Mouse (Mus musculus): ENCODE results near the gene Btbd8. TPM values are rescaled to one million over a fixed set of nuclear protein-coding genes. Genes with fewer than 3 reads are reported as not detected.

Gene Btbd8
- 4.0 and 4.2 TPM in 2 replicates for polyA plus RNA-seq (2016; fragmentation: Nextera tagmentation; extraction: Ambion mirVana)

GRCm38 (mm10) chr5:107437464-107438281, at the start of gene Btbd8:
TSS of gene Btbd8 (plus strand) at chr5:107437997.
- under 1% methylated on average over 51 of the region's 51 CpGs for WGBS
- Histone ChIP-seq H3K27me3 (ENCODE audit: poor library complexity, severe bottlenecking) (no peaks in the 10 kb centered on the region), H3K9me3 (no peaks in the 10 kb centered on the region), H3K4me3 (peak within 1 kb of the TSS; percentile 89), H3K4me1 (peaks cover 16% of the 10 kb centered on the region), H3K27ac (peak within 1 kb of the TSS; percentile 98), H3K36me3 (replicated peaks) (no peaks in the 10 kb centered on the region)
- peak; percentile 95 for DNase-seq (ENCODE audit: extremely low spot score, low spot score)

GRCm38 (mm10) chr5:107389373-107389772, 48.4 kb upstream of the Btbd8 start:
- H3K27me3 ChIP-seq (ENCODE audit: poor library complexity, severe bottlenecking) = no peaks in the 10 kb centered on the region
- WGBS = 97% methylated on average over 2 of the region's 2 CpGs
- DNase-seq (ENCODE audit: extremely low spot score, low spot score) = no peak
- H3K9me3 ChIP-seq = no peaks in the 10 kb centered on the region
- no peaks in the 10 kb centered on the region for H3K4me1 ChIP-seq
- H3K4me3 ChIP-seq = no peak overlapping the region
- no peak overlapping the region for H3K27ac ChIP-seq
- H3K36me3 ChIP-seq (replicated peaks) = no peaks in the 10 kb centered on the region

- no peak overlapping the region for H3K27ac ChIP-seq
- 69% methylated on average over 2 of the region's 2 CpGs for WGBS
- DNase-seq (ENCODE audit: extremely low spot score, low spot score) = no peak
- H3K4me3 ChIP-seq = no peak overlapping the region
- H3K36me3 ChIP-seq (replicated peaks) = no peaks in the 10 kb centered on the region
- no peaks in the 10 kb centered on the region for H3K4me1 ChIP-seq
- H3K27me3 ChIP-seq (ENCODE audit: poor library complexity, severe bottlenecking) = no peaks in the 10 kb centered on the region
- peaks cover 3% of the 10 kb centered on the region; the same call in 1 of the 2 replicates for H3K9me3 ChIP-seq
Observed at GRCm38 (mm10) chr5:107394437-107394836, 43.4 kb upstream of the Btbd8 start.

GRCm38 (mm10) chr5:107402436-107402835, 35.4 kb upstream of the Btbd8 start, which contains the start of gene Ephx4:
TSS of gene Ephx4 (plus strand) at chr5:107402736.
- Histone ChIP-seq H3K27me3 (ENCODE audit: poor library complexity, severe bottlenecking) (peaks cover 54% of the 10 kb centered on the region), H3K27ac (peak within 1 kb of the TSS; percentile 82), H3K4me1 (peaks cover 22% of the 10 kb centered on the region), H3K36me3 (replicated peaks) (no peaks in the 10 kb centered on the region), H3K4me3 (peak within 1 kb of the TSS; percentile 68), H3K9me3 (peaks cover 3% of the 10 kb centered on the region; the same call in 1 of the 2 replicates)
- WGBS = 18% methylated on average over 5 of the region's 5 CpGs
- no peak for DNase-seq (ENCODE audit: extremely low spot score, low spot score)

GRCm38 (mm10) chr5:107403011-107403946, 34.5 kb upstream of the Btbd8 start:
- peak; percentile 47 for DNase-seq (ENCODE audit: extremely low spot score, low spot score)
- peak overlapping the region; percentile 82 for H3K27ac ChIP-seq
- H3K4me1 ChIP-seq = peaks cover 22% of the 10 kb centered on the region
- no peaks in the 10 kb centered on the region for H3K36me3 ChIP-seq (replicated peaks)
- peaks cover 54% of the 10 kb centered on the region for H3K27me3 ChIP-seq (ENCODE audit: poor library complexity, severe bottlenecking)
- WGBS = under 1% methylated on average over 80 of the region's 80 CpGs
- peak overlapping the region; percentile 68 for H3K4me3 ChIP-seq
- H3K9me3 ChIP-seq = peaks cover 3% of the 10 kb centered on the region; the same call in 1 of the 2 replicates

GRCm38 (mm10) chr5:107403947-107404684, 33.7 kb upstream of the Btbd8 start:
- WGBS = 37% methylated on average over 12 of the region's 12 CpGs
- Histone ChIP-seq H3K36me3 (replicated peaks) (no peaks in the 10 kb centered on the region), H3K4me3 (peak overlapping the region; percentile 68), H3K27ac (peak overlapping the region; percentile 82), H3K9me3 (no peaks in the 10 kb centered on the region), H3K27me3 (ENCODE audit: poor library complexity, severe bottlenecking) (peaks cover 54% of the 10 kb centered on the region), H3K4me1 (peaks cover 22% of the 10 kb centered on the region)
- DNase-seq (ENCODE audit: extremely low spot score, low spot score) = no peak

GRCm38 (mm10) chr5:107405361-107405760, 32.4 kb upstream of the Btbd8 start:
- Histone ChIP-seq H3K36me3 (replicated peaks) (no peaks in the 10 kb centered on the region), H3K9me3 (no peaks in the 10 kb centered on the region), H3K4me1 (peaks cover 22% of the 10 kb centered on the region), H3K27me3 (ENCODE audit: poor library complexity, severe bottlenecking) (peaks cover 54% of the 10 kb centered on the region), H3K4me3 (no peak overlapping the region), H3K27ac (no peak overlapping the region)
- no peak for DNase-seq (ENCODE audit: extremely low spot score, low spot score)
- 85% methylated on average over 4 of the region's 4 CpGs for WGBS

- H3K9me3 ChIP-seq = no peaks in the 10 kb centered on the region
Observed at GRCm38 (mm10) chr5:107410305-107410704, 27.5 kb upstream of the Btbd8 start.

GRCm38 (mm10) chr5:107411326-107411725, 26.5 kb upstream of the Btbd8 start:
- Histone ChIP-seq H3K4me1 (no peaks in the 10 kb centered on the region), H3K4me3 (no peak overlapping the region), H3K27ac (no peak overlapping the region), H3K36me3 (replicated peaks) (no peaks in the 10 kb centered on the region), H3K27me3 (ENCODE audit: poor library complexity, severe bottlenecking) (0 out of 2 replicates have a peak, but pooled peaks cover 5% of the 10 kb centered on the region), H3K9me3 (no peaks in the 10 kb centered on the region)
- DNase-seq (ENCODE audit: extremely low spot score, low spot score) = no peak
- WGBS = 73% methylated on average over 4 of the region's 4 CpGs

More at GRCm38 (mm10) chr5:107410305-107410704, 27.5 kb upstream of the Btbd8 start:
- Histone ChIP-seq H3K36me3 (replicated peaks) (no peaks in the 10 kb centered on the region), H3K27me3 (ENCODE audit: poor library complexity, severe bottlenecking) (peaks cover 13% of the 10 kb centered on the region), H3K4me1 (no peaks in the 10 kb centered on the region), H3K4me3 (no peak overlapping the region), H3K27ac (no peak overlapping the region)
- DNase-seq (ENCODE audit: extremely low spot score, low spot score) = no peak
- 97% methylated on average over 1 of the region's 1 CpGs for WGBS

GRCm38 (mm10) chr5:107412285-107412684, 25.5 kb upstream of the Btbd8 start:
- Histone ChIP-seq H3K36me3 (replicated peaks) (no peaks in the 10 kb centered on the region), H3K4me1 (no peaks in the 10 kb centered on the region), H3K9me3 (no peaks in the 10 kb centered on the region), H3K27ac (no peak overlapping the region), H3K27me3 (ENCODE audit: poor library complexity, severe bottlenecking) (no peaks in the 10 kb centered on the region), H3K4me3 (no peak overlapping the region)
- WGBS = 83% methylated on average over 2 of the region's 2 CpGs
- DNase-seq (ENCODE audit: extremely low spot score, low spot score) = no peak

GRCm38 (mm10) chr5:107415098-107415497, 22.7 kb upstream of the Btbd8 start:
- no peak overlapping the region for H3K27ac ChIP-seq
- H3K4me3 ChIP-seq = no peak overlapping the region
- no peaks in the 10 kb centered on the region for H3K4me1 ChIP-seq
- no peaks in the 10 kb centered on the region for H3K27me3 ChIP-seq (ENCODE audit: poor library complexity, severe bottlenecking)
- no peaks in the 10 kb centered on the region for H3K9me3 ChIP-seq
- H3K36me3 ChIP-seq (replicated peaks) = no peaks in the 10 kb centered on the region
- 79% methylated on average over 2 of the region's 2 CpGs for WGBS
- no peak for DNase-seq (ENCODE audit: extremely low spot score, low spot score)

- DNase-seq (ENCODE audit: extremely low spot score, low spot score) = no peak
- no peak overlapping the region for H3K27ac ChIP-seq
- H3K4me3 ChIP-seq = no peak overlapping the region
- H3K27me3 ChIP-seq (ENCODE audit: poor library complexity, severe bottlenecking) = no peaks in the 10 kb centered on the region
- H3K4me1 ChIP-seq = no peaks in the 10 kb centered on the region
- H3K9me3 ChIP-seq = no peaks in the 10 kb centered on the region
- no peaks in the 10 kb centered on the region for H3K36me3 ChIP-seq (replicated peaks)
- 96% methylated on average over 1 of the region's 1 CpGs for WGBS
Observed at GRCm38 (mm10) chr5:107421676-107422075, 16.1 kb upstream of the Btbd8 start.
